Mouse (Mus musculus) forebrain, embryonic 13.5 days (tissue): ENCODE measurements around the gene Cd2. TPM values are rescaled to one million over a fixed set of nuclear protein-coding genes. Genes with fewer than 3 reads are reported as not detected.

Experiments used
- ATAC-seq: fragments of 200-750 bp; cut with Nextera tagmentation; 2 replicates; pipeline ENCODE4 v1.8.0; 2017
- H3K27ac ChIP-seq: fragments of 300-500 bp; sonication (generic); 2 replicates; pipeline ENCODE4 v1.5.1; 2015; ENCODE audit warnings: inconsistent platforms, mild to moderate bottlenecking, moderate library complexity
- H3K27me3 ChIP-seq: fragments of 300-500 bp; sonication (generic); 2 replicates; pipeline ENCODE4 v1.6.1; 2015; ENCODE audit warnings: mild to moderate bottlenecking, inconsistent platforms
- H3K36me3 ChIP-seq: fragments of 300-500 bp; sonication (generic); 2 replicates; pipeline ENCODE4 v1.6.1; 2015; ENCODE audit warnings: mild to moderate bottlenecking, inconsistent platforms; ENCODE audit not compliant: poor library complexity, severe bottlenecking
- H3K4me1 ChIP-seq: fragments of 300-500 bp; sonication (generic); 2 replicates; pipeline ENCODE4 v1.6.1; 2015; ENCODE audit warnings: inconsistent platforms
- H3K4me2 ChIP-seq: fragments of 300-500 bp; sonication (generic); 2 replicates; pipeline ENCODE4 v1.6.1; 2015; ENCODE audit warnings: inconsistent platforms, mild to moderate bottlenecking, moderate library complexity
- H3K4me3 ChIP-seq: fragments of 300-500 bp; sonication (generic); 2 replicates; pipeline ENCODE4 v1.5.1; 2015; ENCODE audit warnings: mild to moderate bottlenecking, inconsistent platforms
- H3K9ac ChIP-seq: fragments of 300-500 bp; sonication (generic); 2 replicates; pipeline ENCODE4 v1.6.1; 2015; ENCODE audit warnings: mild to moderate bottlenecking, inconsistent platforms
- H3K9me3 ChIP-seq: fragments of 300-500 bp; sonication (generic); replicated peaks from 2 replicates; pipeline ENCODE4 v1.6.1; 2016; ENCODE audit warnings: inconsistent platforms
- WGBS: fragments of 180-500 bp; shearing (Covaris S2); methylation state at CpG from one replicate; pipeline ENCODE4 v1.1.7; 2015; 5-methylcytosine and 5-hydroxymethylcytosine counted together
- polyA plus RNA-seq: library from polyadenylated mRNA; unstranded; fragments of >200 nt; fragmentation: Nextera tagmentation; extraction: Ambion mirVana; gene quantifications from 2 replicates; pipeline ENCODE4 v1.2.1, GENCODE M21; 2015

The Cd2 gene
- polyA plus RNA-seq, 1 experiment from 2014 or later, result not detected

GRCm38 (mm10) chr3:101290587-101291520 is 3.1 kb upstream of the Cd2 start:
- no peak for ATAC-seq

GRCm38 (mm10) chr3:101290036-101290435 is 2.3 kb upstream of the Cd2 start:
- no peak for ATAC-seq
- 94% methylated on average over 7 of the region's 7 CpGs for WGBS
- H3K27me3 ChIP-seq, result no peaks in the 10 kb centered on the region
- no peak overlapping the region for H3K4me3 ChIP-seq
- H3K36me3 ChIP-seq, result no peaks in the 10 kb centered on the region
- no peaks in the 10 kb centered on the region for H3K4me1 ChIP-seq
- no peak overlapping the region for H3K9ac ChIP-seq
- H3K9me3 ChIP-seq, result no peaks in the 10 kb centered on the region
- no peak overlapping the region for H3K4me2 ChIP-seq
- H3K27ac ChIP-seq, result no peak overlapping the region

More at GRCm38 (mm10) chr3:101290587-101291520, 3.1 kb upstream of the Cd2 start:
- no peaks in the 10 kb centered on the region for H3K4me1 ChIP-seq
- no peaks in the 10 kb centered on the region for H3K9me3 ChIP-seq
- no peak overlapping the region for H3K4me2 ChIP-seq
- H3K9ac ChIP-seq, result no peak overlapping the region
- H3K36me3 ChIP-seq, result no peaks in the 10 kb centered on the region
- no peak overlapping the region for H3K27ac ChIP-seq
- 89% methylated on average over 19 of the region's 19 CpGs for WGBS
- no peak overlapping the region for H3K4me3 ChIP-seq
- H3K27me3 ChIP-seq, result no peaks in the 10 kb centered on the region

- H3K4me3 ChIP-seq, result no peak overlapping the region
- H3K4me2 ChIP-seq, result no peak overlapping the region
- no peak for ATAC-seq
- H3K27ac ChIP-seq, result no peak overlapping the region
- 86% methylated on average over 3 of the region's 3 CpGs for WGBS
- H3K27me3 ChIP-seq, result no peaks in the 10 kb centered on the region
- no peaks in the 10 kb centered on the region for H3K9me3 ChIP-seq
- no peaks in the 10 kb centered on the region for H3K4me1 ChIP-seq
- H3K36me3 ChIP-seq, result no peaks in the 10 kb centered on the region
- H3K9ac ChIP-seq, result no peak overlapping the region
Measured at GRCm38 (mm10) chr3:101289406-101289805, 1.7 kb upstream of the Cd2 start.

- Histone ChIP-seq H3K4me2 (no peak overlapping the region), H3K4me1 (no peaks in the 10 kb centered on the region), H3K36me3 (no peaks in the 10 kb centered on the region), H3K9me3 (no peaks in the 10 kb centered on the region), H3K9ac (no peak overlapping the region), H3K27ac (no peak overlapping the region), H3K4me3 (no peak overlapping the region), H3K27me3 (no peaks in the 10 kb centered on the region)
- WGBS, result 91% methylated on average over 12 of the region's 12 CpGs
- no peak for ATAC-seq
Measured at GRCm38 (mm10) chr3:101286336-101287325, 1.1 kb downstream of the Cd2 start.

GRCm38 (mm10) chr3:101285851-101286250 is 1.9 kb downstream of the Cd2 start:
- Histone ChIP-seq H3K36me3 (no peaks in the 10 kb centered on the region), H3K27ac (no peak overlapping the region), H3K4me1 (peaks cover 5% of the 10 kb centered on the region; the same call in 1 of the 2 replicates), H3K9me3 (no peaks in the 10 kb centered on the region), H3K27me3 (no peaks in the 10 kb centered on the region), H3K4me3 (no peak overlapping the region), H3K9ac (no peak overlapping the region), H3K4me2 (no peak overlapping the region)
- WGBS, result 93% methylated on average over 12 of the region's 12 CpGs
- ATAC-seq, result no peak

GRCm38 (mm10) chr3:101285021-101285615 is 2.6 kb downstream of the Cd2 start:
- no peak for ATAC-seq
- Histone ChIP-seq H3K36me3 (no peaks in the 10 kb centered on the region), H3K4me2 (no peak overlapping the region), H3K9me3 (no peaks in the 10 kb centered on the region), H3K27me3 (no peaks in the 10 kb centered on the region), H3K27ac (no peak overlapping the region), H3K9ac (no peak overlapping the region), H3K4me3 (no peak overlapping the region), H3K4me1 (peaks cover 9% of the 10 kb centered on the region)
- 92% methylated on average over 5 of the region's 5 CpGs for WGBS

GRCm38 (mm10) chr3:101283869-101284706 is 3.7 kb downstream of the Cd2 start:
- no peak for ATAC-seq
- no peak overlapping the region for H3K4me2 ChIP-seq
- H3K27ac ChIP-seq, result no peak overlapping the region
- WGBS, result 91% methylated on average over 13 of the region's 13 CpGs
- H3K27me3 ChIP-seq, result no peaks in the 10 kb centered on the region
- peaks cover 9% of the 10 kb centered on the region for H3K4me1 ChIP-seq
- no peak overlapping the region for H3K9ac ChIP-seq
- H3K36me3 ChIP-seq, result no peaks in the 10 kb centered on the region
- H3K9me3 ChIP-seq, result no peaks in the 10 kb centered on the region
- no peak overlapping the region for H3K4me3 ChIP-seq

GRCm38 (mm10) chr3:101283441-101283840 is 4.3 kb downstream of the Cd2 start:
- no peak overlapping the region for H3K9ac ChIP-seq
- H3K4me3 ChIP-seq, result no peak overlapping the region
- H3K27me3 ChIP-seq, result no peaks in the 10 kb centered on the region
- H3K4me1 ChIP-seq, result peaks cover 9% of the 10 kb centered on the region
- H3K36me3 ChIP-seq, result no peaks in the 10 kb centered on the region
- ATAC-seq, result no peak
- H3K4me2 ChIP-seq, result no peak overlapping the region
- H3K9me3 ChIP-seq, result no peaks in the 10 kb centered on the region
- WGBS, result 75% methylated on average over 4 of the region's 4 CpGs
- H3K27ac ChIP-seq, result no peak overlapping the region

- H3K4me2 ChIP-seq, result no peak overlapping the region
- no peaks in the 10 kb centered on the region for H3K9me3 ChIP-seq
- H3K9ac ChIP-seq, result no peak overlapping the region
- H3K27me3 ChIP-seq, result no peaks in the 10 kb centered on the region
- 90% methylated on average over 9 of the region's 9 CpGs for WGBS
- no peak overlapping the region for H3K27ac ChIP-seq
- H3K4me1 ChIP-seq, result peaks cover 9% of the 10 kb centered on the region
- no peak overlapping the region for H3K4me3 ChIP-seq
- ATAC-seq, result no peak
- H3K36me3 ChIP-seq, result no peaks in the 10 kb centered on the region
Measured at GRCm38 (mm10) chr3:101282556-101283180, 5.1 kb downstream of the Cd2 start.

GRCm38 (mm10) chr3:101281841-101282240 is 5.9 kb downstream of the Cd2 start:
- no peak overlapping the region for H3K9ac ChIP-seq
- H3K9me3 ChIP-seq, result no peaks in the 10 kb centered on the region
- 77% methylated on average over 4 of the region's 4 CpGs for WGBS
- no peaks in the 10 kb centered on the region for H3K36me3 ChIP-seq
- no peak overlapping the region for H3K4me3 ChIP-seq
- peaks cover 9% of the 10 kb centered on the region for H3K4me1 ChIP-seq
- no peaks in the 10 kb centered on the region for H3K27me3 ChIP-seq
- no peak overlapping the region for H3K4me2 ChIP-seq
- H3K27ac ChIP-seq, result no peak overlapping the region
- no peak for ATAC-seq
